Mouse (Mus musculus): ENCODE measurements at regions not wholly inside any gene's neighbourhood (a gene's known extent, or its start where the extent isn't known, plus 50 kb on each side); places are given as distances from the start of the nearest gene placed in this dataset.

GRCm38 (mm10) chr10:9161597-9161996 lies 275.7 kb upstream of the Sash1 start:
- DNase-seq: no peak

GRCm38 (mm10) chr10:9157299-9158215 lies 271.7 kb upstream of the Sash1 start:
- DNase-seq: no peak

- DNase-seq: no peak
Observed at GRCm38 (mm10) chr10:9136099-9136498, 250.2 kb upstream of the Sash1 start.

- no peak for DNase-seq
Observed at GRCm38 (mm10) chr10:9134293-9135021, 248.6 kb upstream of the Sash1 start.

- no peak for DNase-seq
Observed at GRCm38 (mm10) chr10:9130061-9130460, 244.2 kb upstream of the Sash1 start.

- no peak for DNase-seq
Observed at GRCm38 (mm10) chr10:9119249-9119648, 233.4 kb upstream of the Sash1 start.

- DNase-seq: peak; percentile 12
Observed at GRCm38 (mm10) chr10:9117648-9118551, 232.0 kb upstream of the Sash1 start.

- DNase-seq: no peak
Observed at GRCm38 (mm10) chr10:9117134-9117533, 231.3 kb upstream of the Sash1 start.

- DNase-seq: no peak
Observed at GRCm38 (mm10) chr10:9113706-9114105, 227.8 kb upstream of the Sash1 start.

- no peak for DNase-seq
Observed at GRCm38 (mm10) chr10:9111051-9111450, 225.2 kb upstream of the Sash1 start.

GRCm38 (mm10) chr10:9096207-9096606 lies 210.3 kb upstream of the Sash1 start:
- DNase-seq: no peak

GRCm38 (mm10) chr10:9095163-9095562 lies 209.3 kb upstream of the Sash1 start:
- no peak for DNase-seq

GRCm38 (mm10) chr10:9092237-9092885 lies 206.5 kb upstream of the Sash1 start:
- DNase-seq: peak; percentile 83

GRCm38 (mm10) chr10:9090961-9091360 lies 205.1 kb upstream of the Sash1 start:
- no peak for DNase-seq

GRCm38 (mm10) chr10:9087871-9088270 lies 202.0 kb upstream of the Sash1 start:
- DNase-seq: no peak

- no peak for DNase-seq
Observed at GRCm38 (mm10) chr10:9087171-9087570, 201.3 kb upstream of the Sash1 start.

GRCm38 (mm10) chr10:9086666-9087065 lies 200.8 kb upstream of the Sash1 start:
- no peak for DNase-seq

GRCm38 (mm10) chr10:9085441-9085840 lies 199.6 kb upstream of the Sash1 start:
- DNase-seq: no peak

GRCm38 (mm10) chr10:9074916-9075315 lies 189.0 kb upstream of the Sash1 start:
- DNase-seq: no peak

- peak; percentile 69 for DNase-seq
Observed at GRCm38 (mm10) chr10:9071630-9072029, 185.8 kb upstream of the Sash1 start.

GRCm38 (mm10) chr10:9069608-9070190 lies 183.8 kb upstream of the Sash1 start:
- DNase-seq: no peak

- DNase-seq: no peak
Observed at GRCm38 (mm10) chr10:9066566-9066965, 180.7 kb upstream of the Sash1 start.
